Mouse (Mus musculus): ENCODE measurements around the gene Arid1b.
A peak's percentile ranks its signal among the peaks of the same experiment; 100 is the strongest.
"Not testable (repeated sequence)": the region's sequence is repeated elsewhere in the genome, so short reads cannot be mapped to it uniquely, and the experiment has no call there.

The Arid1b gene

GRCm38 (mm10) chr17:5088241-5088640 lies 94.1 kb downstream of the Arid1b start:
- not testable (repeated sequence) for DNase-seq (ENCODE audit: low spot score in 2 of 2)

- no peak for DNase-seq (ENCODE audit: low spot score in 2 of 2)
Observed at GRCm38 (mm10) chr17:5088822-5089221, 94.7 kb downstream of the Arid1b start.

- DNase-seq (ENCODE audit: low spot score in 2 of 2): no peak
Observed at GRCm38 (mm10) chr17:5089541-5089940, 95.4 kb downstream of the Arid1b start.

GRCm38 (mm10) chr17:5091490-5091889 lies 97.4 kb downstream of the Arid1b start:
- peak in 1 of 2 experiments; percentile 27 for DNase-seq (ENCODE audit: low spot score in 2 of 2)

GRCm38 (mm10) chr17:5091934-5092333 lies 97.8 kb downstream of the Arid1b start:
- peak in 1 of 2 experiments; percentile 28 for DNase-seq (ENCODE audit: low spot score in 2 of 2)

- not testable (repeated sequence) for DNase-seq (ENCODE audit: low spot score in 2 of 2)
Observed at GRCm38 (mm10) chr17:5093343-5093742, 99.2 kb downstream of the Arid1b start.

- no peak for DNase-seq (ENCODE audit: low spot score in 2 of 2)
Observed at GRCm38 (mm10) chr17:5094636-5095035, 100.5 kb downstream of the Arid1b start.

GRCm38 (mm10) chr17:5095741-5096140 lies 101.6 kb downstream of the Arid1b start:
- no peak for DNase-seq (ENCODE audit: low spot score in 2 of 2)

- DNase-seq (ENCODE audit: low spot score in 2 of 2): no peak
Observed at GRCm38 (mm10) chr17:5097046-5097445, 102.9 kb downstream of the Arid1b start.

GRCm38 (mm10) chr17:5097545-5098475 lies 103.7 kb downstream of the Arid1b start:
- no peak for DNase-seq (ENCODE audit: low spot score in 2 of 2)

GRCm38 (mm10) chr17:5098727-5099126 lies 104.6 kb downstream of the Arid1b start:
- no peak for DNase-seq (ENCODE audit: low spot score in 2 of 2)

GRCm38 (mm10) chr17:5099238-5099637 lies 105.1 kb downstream of the Arid1b start:
- DNase-seq (ENCODE audit: low spot score in 2 of 2): no peak

- no peak for DNase-seq (ENCODE audit: low spot score in 2 of 2)
Observed at GRCm38 (mm10) chr17:5101157-5101556, 107.0 kb downstream of the Arid1b start.

GRCm38 (mm10) chr17:5101887-5102286 lies 107.8 kb downstream of the Arid1b start:
- DNase-seq (ENCODE audit: low spot score in 2 of 2): no peak

GRCm38 (mm10) chr17:5105746-5106145 lies 111.6 kb downstream of the Arid1b start:
- no peak for DNase-seq (ENCODE audit: low spot score in 2 of 2)

GRCm38 (mm10) chr17:5106263-5107195 lies 112.4 kb downstream of the Arid1b start:
- DNase-seq (ENCODE audit: low spot score in 2 of 2): peak in 1 of 2 experiments; percentile 58

GRCm38 (mm10) chr17:5107501-5107900 lies 113.4 kb downstream of the Arid1b start:
- no peak for DNase-seq (ENCODE audit: low spot score in 2 of 2)

GRCm38 (mm10) chr17:5108022-5108421 lies 113.9 kb downstream of the Arid1b start:
- no peak for DNase-seq (ENCODE audit: low spot score in 2 of 2)

- no peak for DNase-seq (ENCODE audit: low spot score in 2 of 2)
Observed at GRCm38 (mm10) chr17:5108546-5109142, 114.5 kb downstream of the Arid1b start.

GRCm38 (mm10) chr17:5109343-5109742 lies 115.2 kb downstream of the Arid1b start:
- DNase-seq (ENCODE audit: low spot score in 2 of 2): no peak

- DNase-seq (ENCODE audit: low spot score in 2 of 2): no peak
Observed at GRCm38 (mm10) chr17:5110159-5110558, 116.0 kb downstream of the Arid1b start.

GRCm38 (mm10) chr17:5110981-5111380 lies 116.8 kb downstream of the Arid1b start:
- not testable (repeated sequence) for DNase-seq (ENCODE audit: low spot score in 2 of 2)
